Mouse (Mus musculus) limb, embryonic 14.5 days (tissue): ENCODE measurements at regions not wholly inside any gene's neighbourhood (a gene's known extent, or its start where the extent isn't known, plus 50 kb on each side); places are given as distances from the start of the nearest gene placed in this dataset.

ENCODE experiments used
- ATAC-seq: fragments of 200-750 bp; cut with Nextera tagmentation; 2 replicates; pipeline ENCODE4 v1.8.0; 2017; ENCODE audit warnings: low read depth, moderate number of reproducible peaks, moderate TSS enrichment; ENCODE audit not compliant: low FRiP score
- DNase-seq: peaks from one replicate; pipeline ENCODE4 v3.0.0-alpha.2; 2015; ENCODE audit warnings: low spot score
- H3K27ac ChIP-seq: fragments of 300-500 bp; sonication (generic); replicated peaks from 2 replicates; pipeline ENCODE4 v1.5.1; 2014; ENCODE audit warnings: low read depth, mild to moderate bottlenecking, low read length, moderate library complexity, mixed read lengths
- H3K27me3 ChIP-seq: fragments of 300-500 bp; sonication (generic); 2 replicates; pipeline ENCODE4 v1.6.1; 2014; ENCODE audit warnings: low read length, mixed read lengths; ENCODE audit not compliant: control insufficient read depth, insufficient read depth
- H3K36me3 ChIP-seq: fragments of 300-500 bp; sonication (generic); 2 replicates; pipeline ENCODE4 v1.6.1; 2014; ENCODE audit warnings: mild to moderate bottlenecking, low read length, moderate library complexity, mixed read lengths; ENCODE audit not compliant: control insufficient read depth, insufficient read depth
- H3K4me1 ChIP-seq: fragments of 300-500 bp; sonication (generic); 2 replicates; pipeline ENCODE4 v1.6.1; 2014; ENCODE audit warnings: antibody characterized with exemption, low read length, mixed read lengths; ENCODE audit not compliant: control insufficient read depth, insufficient read depth
- H3K4me2 ChIP-seq: fragments of 300-500 bp; sonication (generic); replicated peaks from 2 replicates; pipeline ENCODE4 v1.6.1; 2014; ENCODE audit warnings: low read depth, mild to moderate bottlenecking, low read length, moderate library complexity; ENCODE audit not compliant: severe bottlenecking
- H3K4me3 ChIP-seq: fragments of 300-500 bp; sonication (generic); replicated peaks from 2 replicates; pipeline ENCODE4 v1.5.1; 2014; ENCODE audit warnings: low read length
- H3K9ac ChIP-seq: fragments of 300-500 bp; sonication (generic); 2 replicates; pipeline ENCODE4 v1.6.1; 2014; ENCODE audit warnings: mild to moderate bottlenecking, low read depth, low read length, moderate library complexity; ENCODE audit not compliant: severe bottlenecking
- H3K9me3 ChIP-seq: fragments of 300-500 bp; sonication (generic); 2 replicates; pipeline ENCODE4 v1.6.1; 2016; ENCODE audit warnings: low read length; ENCODE audit not compliant: control insufficient read depth
- POLR2A ChIP-seq: fragments of 200-500 bp; IDR thresholded peaks from 2 replicates; pipeline ENCODE4 v1.8.0; 2012; ENCODE audit warnings: inconsistent platforms, mild to moderate bottlenecking, moderate library complexity, borderline replicate concordance; ENCODE audit not compliant: insufficient read depth, insufficient read length; ENCODE audit errors: extremely low read depth
- WGBS: fragments of 180-500 bp; shearing (Covaris S2); extraction: QIAGEN DNeasy Blood & Tissue Kit; methylation state at CpG from one replicate; pipeline ENCODE4 v1.1.7; 2014; 5-methylcytosine and 5-hydroxymethylcytosine counted together

GRCm38 (mm10) chr1:190481071-190481470 is 310.6 kb upstream of the Prox1 start:
- WGBS, result 65% methylated on average over 11 of the region's 11 CpGs
- DNase-seq, result no peak
- no peak for TF ChIP-seq POLR2A
- Histone ChIP-seq H3K36me3 (no peaks in the 10 kb centered on the region), H3K9me3 (no peaks in the 10 kb centered on the region), H3K27ac (no peak overlapping the region), H3K4me1 (no peaks in the 10 kb centered on the region), H3K4me2 (no peak overlapping the region), H3K9ac (no peak overlapping the region), H3K4me3 (no peak overlapping the region), H3K27me3 (no peaks in the 10 kb centered on the region)
- ATAC-seq, result no peak

- TF ChIP-seq POLR2A, result no peak
- no peaks in the 10 kb centered on the region for H3K4me1 ChIP-seq
- 75% methylated on average over 9 of the region's 9 CpGs for WGBS
These were observed 310.1 kb upstream of the Prox1 start for GRCm38 (mm10) chr1:190480601-190481000.

GRCm38 (mm10) chr1:190472761-190473160 is 302.2 kb upstream of the Prox1 start:
- H3K27ac ChIP-seq, result no peak overlapping the region
- DNase-seq, result no peak
- no peaks in the 10 kb centered on the region for H3K9me3 ChIP-seq
- no peak for TF ChIP-seq POLR2A
- H3K4me3 ChIP-seq, result no peak overlapping the region
- no peak overlapping the region for H3K9ac ChIP-seq
- no peaks in the 10 kb centered on the region for H3K27me3 ChIP-seq
- H3K4me1 ChIP-seq, result no peaks in the 10 kb centered on the region
- H3K36me3 ChIP-seq, result no peaks in the 10 kb centered on the region
- no peak overlapping the region for H3K4me2 ChIP-seq
- 86% methylated on average over 8 of the region's 8 CpGs for WGBS
- no peak for ATAC-seq

More at GRCm38 (mm10) chr1:190480601-190481000, 310.1 kb upstream of the Prox1 start:
- Histone ChIP-seq H3K4me2 (no peak overlapping the region), H3K36me3 (no peaks in the 10 kb centered on the region), H3K9me3 (no peaks in the 10 kb centered on the region), H3K27ac (no peak overlapping the region), H3K4me3 (no peak overlapping the region), H3K27me3 (no peaks in the 10 kb centered on the region), H3K9ac (no peak overlapping the region)
- no peak for DNase-seq
- no peak for ATAC-seq

- no peak for ATAC-seq
These were observed 299.8 kb upstream of the Prox1 start for GRCm38 (mm10) chr1:190470336-190470735.

GRCm38 (mm10) chr1:190457541-190458061 is 287.1 kb upstream of the Prox1 start:
- ATAC-seq (no peak), DNase-seq (no peak)
- H3K27ac ChIP-seq, result no peak overlapping the region
- H3K36me3 ChIP-seq, result no peaks in the 10 kb centered on the region
- TF ChIP-seq POLR2A, result no peak
- no peak overlapping the region for H3K9ac ChIP-seq
- no peak overlapping the region for H3K4me2 ChIP-seq
- no peaks in the 10 kb centered on the region for H3K9me3 ChIP-seq
- H3K4me1 ChIP-seq, result no peaks in the 10 kb centered on the region
- 68% methylated on average over 12 of the region's 12 CpGs for WGBS
- no peak overlapping the region for H3K4me3 ChIP-seq
- no peaks in the 10 kb centered on the region for H3K27me3 ChIP-seq

More at GRCm38 (mm10) chr1:190470336-190470735, 299.8 kb upstream of the Prox1 start:
- H3K27me3 ChIP-seq, result no peaks in the 10 kb centered on the region
- H3K4me2 ChIP-seq, result no peak overlapping the region
- H3K36me3 ChIP-seq, result no peaks in the 10 kb centered on the region
- H3K9ac ChIP-seq, result no peak overlapping the region
- no peak overlapping the region for H3K4me3 ChIP-seq
- H3K27ac ChIP-seq, result no peak overlapping the region
- H3K9me3 ChIP-seq, result no peaks in the 10 kb centered on the region
- DNase-seq, result no peak
- WGBS, result 80% methylated on average over 9 of the region's 9 CpGs
- H3K4me1 ChIP-seq, result no peaks in the 10 kb centered on the region
- no peak for TF ChIP-seq POLR2A

GRCm38 (mm10) chr1:190453549-190453948 is 283.0 kb upstream of the Prox1 start:
- WGBS, result 96% methylated on average over 10 of the region's 10 CpGs
- ATAC-seq (no peak), DNase-seq (no peak)
- H3K4me3 ChIP-seq, result no peak overlapping the region
- H3K4me2 ChIP-seq, result no peak overlapping the region
- no peaks in the 10 kb centered on the region for H3K9me3 ChIP-seq
- H3K27ac ChIP-seq, result no peak overlapping the region
- no peak for TF ChIP-seq POLR2A
- H3K9ac ChIP-seq, result no peak overlapping the region
- H3K36me3 ChIP-seq, result no peaks in the 10 kb centered on the region
- no peaks in the 10 kb centered on the region for H3K27me3 ChIP-seq
- H3K4me1 ChIP-seq, result no peaks in the 10 kb centered on the region
